Mouse (Mus musculus): ENCODE data around the gene Ugt1a8. TPM values are rescaled to one million over a fixed set of nuclear protein-coding genes. Genes with fewer than 3 reads are reported as not detected.

Gene Ugt1a8
- total RNA-seq, 2 experiments from 2014 or later = not detected

- DNase-seq (ENCODE audit: low spot score) = no peak
These were observed 171.4 kb downstream of the Ugt1a8 start for GRCm38 (mm10) chr1:88258881-88259642.

DNA sequence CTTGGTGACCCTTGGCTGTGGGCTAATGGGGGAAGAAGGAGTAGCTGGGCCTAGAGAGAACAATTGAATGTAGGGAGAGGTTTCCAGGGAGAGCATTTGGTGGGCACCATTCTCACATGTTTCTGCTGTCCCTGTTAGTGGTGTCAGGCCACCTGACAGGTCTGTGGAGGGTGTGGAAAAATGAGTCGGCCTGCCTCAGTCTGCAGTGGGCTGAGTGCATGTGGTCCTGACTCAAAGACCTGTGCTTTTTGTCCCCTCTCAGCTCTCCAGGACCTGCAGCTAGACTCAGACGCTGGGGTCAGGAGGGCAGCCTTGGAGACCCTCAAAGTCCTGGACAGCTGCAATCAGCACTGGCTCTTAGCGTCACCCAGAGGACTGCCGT, 172.0 kb downstream of the Ugt1a8 start:
- DNase-seq (ENCODE audit: low spot score) = no peak

DNA sequence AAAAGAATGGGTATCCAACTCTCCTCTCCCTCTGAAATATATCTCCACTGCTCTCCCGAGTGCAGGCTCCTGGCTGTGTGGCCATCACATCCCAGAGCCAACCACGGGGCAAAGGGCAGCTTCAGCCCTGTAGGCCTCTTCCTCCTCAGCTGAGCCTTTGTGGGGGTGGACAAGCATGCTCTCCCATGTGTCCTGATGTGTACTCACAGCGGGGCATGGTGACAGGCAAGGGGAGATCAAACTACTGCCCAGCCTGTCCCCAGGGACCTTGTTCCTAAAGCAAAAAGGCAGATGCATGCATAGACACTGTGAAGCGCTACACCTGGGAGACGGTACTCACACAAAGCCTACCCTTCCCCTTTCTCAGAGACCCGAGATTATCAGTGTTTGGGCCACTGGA, 172.5 kb downstream of the Ugt1a8 start:
- no peak for DNase-seq (ENCODE audit: low spot score)

DNA sequence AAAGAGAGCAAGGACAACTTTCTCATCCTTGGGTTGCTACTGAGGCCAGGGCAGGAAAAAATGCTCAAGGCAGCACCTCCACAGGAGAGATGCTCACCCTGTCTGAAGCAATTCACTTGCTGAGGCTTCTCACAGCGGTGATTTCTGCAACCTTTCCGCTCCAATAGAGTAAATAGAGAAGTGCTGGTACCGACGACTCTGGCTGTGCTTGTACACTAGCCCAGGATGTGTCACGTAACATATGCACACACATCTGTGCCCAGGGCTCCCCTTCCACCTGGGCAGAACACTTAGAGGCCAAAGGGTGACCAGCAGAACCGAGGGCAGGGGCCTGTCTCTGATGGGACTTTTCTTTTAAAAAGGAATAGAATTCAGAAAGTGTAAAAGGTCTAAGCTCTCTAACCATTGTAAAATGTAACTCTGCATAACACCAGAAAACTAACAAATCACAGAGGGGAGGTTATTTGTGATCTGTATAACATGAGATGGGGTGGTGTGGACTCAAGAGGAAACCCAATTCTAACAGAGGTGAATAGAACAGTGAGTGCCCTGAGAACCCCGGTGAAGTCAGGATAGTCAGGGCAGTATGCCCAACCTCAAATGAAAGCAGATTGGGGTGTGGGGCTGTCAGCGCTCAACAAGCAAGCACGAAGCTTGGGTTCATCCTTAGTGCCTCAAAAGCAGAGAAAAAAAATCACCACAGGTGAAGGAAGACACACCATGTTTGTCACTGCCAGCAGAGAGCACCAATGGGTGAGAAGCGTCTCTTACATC, 173.2 kb downstream of the Ugt1a8 start:
- DNase-seq (ENCODE audit: low spot score) = no peak

GRCm38 (mm10) chr1:88261706-88262105, 174.1 kb downstream of the Ugt1a8 start:
- no peak for DNase-seq (ENCODE audit: low spot score)

DNA sequence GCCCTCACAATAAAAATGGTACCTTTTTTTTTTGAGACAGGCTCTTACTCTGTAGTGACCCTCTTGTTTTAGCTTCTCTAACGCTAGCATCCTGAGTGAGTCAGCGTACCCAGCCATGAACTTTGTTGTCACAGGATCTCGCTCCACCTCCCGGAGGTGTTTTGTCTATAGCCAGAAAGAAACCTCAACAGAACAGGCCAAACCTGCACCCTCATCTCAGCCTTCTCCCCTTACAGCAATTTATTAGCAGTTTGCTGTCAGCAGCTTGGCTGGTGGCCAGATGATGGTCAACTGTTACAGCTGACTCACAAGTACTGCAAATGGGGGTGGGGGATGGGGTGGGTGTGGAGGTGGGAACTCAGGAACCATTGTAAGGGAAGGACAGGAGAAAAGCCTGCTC, 174.6 kb downstream of the Ugt1a8 start:
- no peak for DNase-seq (ENCODE audit: low spot score)

DNA sequence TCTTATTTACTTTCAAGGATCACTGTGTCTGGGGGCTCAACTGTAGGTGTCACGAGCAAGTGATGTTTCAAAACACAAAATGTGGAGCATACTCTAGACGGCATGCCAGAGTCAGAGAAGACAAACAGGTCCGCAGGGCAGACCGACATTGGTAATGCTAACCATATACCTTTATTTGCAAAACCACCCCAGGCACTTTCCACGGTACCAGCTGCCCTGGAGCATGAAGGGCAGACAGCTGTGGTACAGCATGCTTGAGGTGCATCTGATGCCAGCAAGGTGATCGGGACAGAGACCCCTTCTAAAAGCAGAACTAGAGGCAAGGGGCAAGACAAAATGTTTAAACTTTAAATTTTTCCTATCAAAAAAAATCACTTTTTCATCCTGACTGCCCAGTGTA, 175.3 kb downstream of the Ugt1a8 start:
- DNase-seq (ENCODE audit: low spot score) = no peak

GRCm38 (mm10) chr1:88263778-88264177, 176.2 kb downstream of the Ugt1a8 start:
- DNase-seq (ENCODE audit: low spot score) = no peak

GRCm38 (mm10) chr1:88264237-88264868, 176.7 kb downstream of the Ugt1a8 start:
- no peak for DNase-seq (ENCODE audit: low spot score)

- no peak for DNase-seq (ENCODE audit: low spot score)
These were observed 177.2 kb downstream of the Ugt1a8 start for GRCm38 (mm10) chr1:88264869-88265240.

- no peak for DNase-seq (ENCODE audit: low spot score)
These were observed 178.5 kb downstream of the Ugt1a8 start for GRCm38 (mm10) chr1:88266123-88266522.

DNA sequence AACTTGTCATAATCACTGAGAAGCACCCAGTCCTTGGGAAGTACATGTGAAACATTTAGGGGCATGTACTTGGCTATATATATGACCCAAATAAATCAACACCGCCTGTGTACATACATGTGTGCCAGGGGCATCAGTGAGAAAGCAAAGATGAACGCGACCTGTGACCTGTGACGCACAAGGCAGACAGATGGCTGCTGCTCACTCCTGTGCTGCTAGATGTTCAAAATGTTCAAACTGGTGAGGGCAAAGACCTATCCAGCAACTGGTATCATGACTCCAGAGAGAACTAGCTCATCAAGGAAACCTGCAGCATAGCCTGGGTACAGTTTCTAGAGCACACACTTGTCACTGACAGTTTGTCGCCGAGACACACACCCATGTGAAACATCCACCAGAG, 179.9 kb downstream of the Ugt1a8 start:
- no peak for DNase-seq (ENCODE audit: low spot score)

- DNase-seq (ENCODE audit: low spot score) = no peak
These were observed 180.5 kb downstream of the Ugt1a8 start for GRCm38 (mm10) chr1:88268070-88268469.

Other genes with a start within 250 kb of the Ugt1a8 start
- 10 to 100 TPM; 27.8 to 29.2 TPM for gene Dgkd, start 234.5 kb upstream of the Ugt1a8 start, total RNA-seq (2021)
- 1 to 10 TPM; 7.9 to 8.8 TPM for gene Usp40, start 79.3 kb upstream of the Ugt1a8 start, total RNA-seq (2021)
- gene Ugt1a10, start 32.4 kb upstream of the Ugt1a8 start, total RNA-seq (2021) = not detected
- gene Ugt1a9, start 17.0 kb upstream of the Ugt1a8 start, total RNA-seq (2021) = under 1 TPM in 1 of 2 experiments, not detected in 1; 0.14 TPM
- under 1 TPM; 0.31 to 0.37 TPM for gene Ugt1a7c, start 7.2 kb downstream of the Ugt1a8 start, total RNA-seq (2021)
- gene Ugt1a6b, start 15.4 kb downstream of the Ugt1a8 start, total RNA-seq (2021) = under 1 TPM; 0.34 to 0.64 TPM
- gene Ugt1a6a, start 47.0 kb downstream of the Ugt1a8 start, total RNA-seq (2021) = 1 to 10 TPM in 1 of 2 experiments, under 1 TPM in 1; 0.66 to 1.4 TPM
- gene Ugt1a5, start 78.2 kb downstream of the Ugt1a8 start, total RNA-seq (2021) = under 1 TPM in 1 of 2 experiments, not detected in 1; 0.14 TPM
- gene Ugt1a2, start 112.8 kb downstream of the Ugt1a8 start, total RNA-seq (2021) = under 1 TPM in 1 of 2 experiments, not detected in 1; 0.09 TPM
- gene Dnajb3, start 118.0 kb downstream of the Ugt1a8 start, total RNA-seq (2021) = not detected
- under 1 TPM in 1 of 2 experiments, not detected in 1; 0.09 TPM for gene Ugt1a1, start 124.1 kb downstream of the Ugt1a8 start, total RNA-seq (2021)
- not detected for gene Mroh2a, start 139.2 kb downstream of the Ugt1a8 start, total RNA-seq (2021)
- 1 to 10 TPM; 5.4 to 5.8 TPM for gene Hjurp, start 189.8 kb downstream of the Ugt1a8 start, total RNA-seq (2021)
- gene Trpm8, start 189.8 kb downstream of the Ugt1a8 start, total RNA-seq (2021) = not detected